Mouse (Mus musculus): ENCODE measurements around the gene Adcy9. TPM values are rescaled to one million over a fixed set of nuclear protein-coding genes. Genes with fewer than 3 reads are reported as not detected.

Gene Adcy9
- total and polyA plus RNA-seq, 3 experiments = 3.0 to 4.3 TPM; not detected in 1

- H3K9me3 ChIP-seq (replicated peaks; ENCODE audit: insufficient read depth, low read length) = no peaks in the 10 kb centered on the region
- H3K36me3 ChIP-seq (ENCODE audit: control insufficient read depth in 1 of 2, insufficient read depth in 2 of 2, low read length in 2 of 2) = peaks cover 0 to 3% of the 10 kb centered on the region in 2 experiments; a peak in 2 of 4 replicates
- DNase-seq (ENCODE audit: low read depth, low spot score) = no peak
- H3K4me1 ChIP-seq (ENCODE audit: control insufficient read depth in 1 of 2, insufficient read depth in 2 of 2, low read length in 2 of 2) = peaks cover 0 to 9% of the 10 kb centered on the region in 2 experiments; a peak in 1 of 4 replicates
- H3K4me3 ChIP-seq (ENCODE audit: control insufficient read depth in 1 of 2, insufficient read depth in 1 of 2, low read depth in 2 of 2, low read length in 2 of 2) = no peak overlapping the region
- H3K27me3 ChIP-seq (ENCODE audit: control insufficient read depth in 1 of 2, insufficient read depth in 2 of 2, low read length in 2 of 2) = no peaks in the 10 kb centered on the region; a peak in 1 of 4 replicates
- H3K79me2 ChIP-seq (ENCODE audit: control insufficient read depth, insufficient read depth, low read length, poor library complexity) = no peaks in the 10 kb centered on the region
- H3K9ac ChIP-seq (ENCODE audit: control insufficient read depth, low read depth, low read length, poor library complexity, severe bottlenecking) = no peak overlapping the region
- no peak overlapping the region for H3K27ac ChIP-seq (ENCODE audit: control insufficient read depth, low read depth, low read length)
- TF ChIP-seq MYC (IDR thresholded peaks at IDR 0.05; ENCODE audit: low read depth, low read length) (no peak), HCFC1 (IDR thresholded peaks at IDR 0.05; ENCODE audit: low read depth, low read length) (no peak), POLR2AphosphoS2 (IDR thresholded peaks at IDR 0.05; ENCODE audit: low read length) (no peak), E2F4 (IDR thresholded peaks at IDR 0.05; ENCODE audit: borderline replicate concordance, low read depth, low read length) (no peak), TBP (IDR thresholded peaks at IDR 0.05; ENCODE audit: low read depth, low read length) (no peak)
These were observed 144.1 kb downstream of the Adcy9 start for GRCm38 (mm10) chr16:4276151-4276550.

- Histone ChIP-seq H3K36me3 (ENCODE audit: control insufficient read depth in 1 of 2, insufficient read depth in 2 of 2, low read length in 2 of 2) (peaks cover 0 to 3% of the 10 kb centered on the region in 2 experiments; a peak in 2 of 4 replicates), H3K27me3 (ENCODE audit: control insufficient read depth in 1 of 2, insufficient read depth in 2 of 2, low read length in 2 of 2) (no peaks in the 10 kb centered on the region; a peak in 1 of 4 replicates), H3K4me1 (ENCODE audit: control insufficient read depth in 1 of 2, insufficient read depth in 2 of 2, low read length in 2 of 2) (peaks cover 0 to 9% of the 10 kb centered on the region in 2 experiments; a peak in 1 of 4 replicates), H3K9me3 (replicated peaks; ENCODE audit: insufficient read depth, low read length) (no peaks in the 10 kb centered on the region), H3K27ac (ENCODE audit: control insufficient read depth, low read depth, low read length) (no peak overlapping the region), H3K4me3 (ENCODE audit: control insufficient read depth in 1 of 2, insufficient read depth in 1 of 2, low read depth in 2 of 2, low read length in 2 of 2) (no peak overlapping the region), H3K79me2 (ENCODE audit: control insufficient read depth, insufficient read depth, low read length, poor library complexity) (no peaks in the 10 kb centered on the region), H3K9ac (ENCODE audit: control insufficient read depth, low read depth, low read length, poor library complexity, severe bottlenecking) (no peak overlapping the region)
- DNase-seq (ENCODE audit: low read depth, low spot score) = no peak
- TF ChIP-seq MYB (IDR thresholded peaks at IDR 0.05; ENCODE audit: low read depth, low read length) = no peak
- TF ChIP-seq MAZ (IDR thresholded peaks at IDR 0.05; ENCODE audit: low read depth, low read length) = no peak
- TF ChIP-seq TBP (IDR thresholded peaks at IDR 0.05; ENCODE audit: low read depth, low read length) = no peak
- no peak for TF ChIP-seq GATA1 (IDR thresholded peaks at IDR 0.05; ENCODE audit: low read depth, low read length)
- no peak for TF ChIP-seq E2F4 (IDR thresholded peaks at IDR 0.05; ENCODE audit: borderline replicate concordance, low read depth, low read length)
- TF ChIP-seq ZMIZ1 (IDR thresholded peaks at IDR 0.05; ENCODE audit: low read depth, low read length) = no peak
- no peak for TF ChIP-seq CHD2 (IDR thresholded peaks at IDR 0.05; ENCODE audit: low read length)
- TF ChIP-seq UBTF (IDR thresholded peaks at IDR 0.05; ENCODE audit: borderline replicate concordance, insufficient read depth, low read depth, low read length) = no peak
- no peak for TF ChIP-seq ZC3H11A (IDR thresholded peaks at IDR 0.05; ENCODE audit: low read depth, low read length)
- no peak for TF ChIP-seq NELFE (IDR thresholded peaks at IDR 0.05; ENCODE audit: low read depth, low read length)
- TF ChIP-seq ELF1 (IDR thresholded peaks at IDR 0.05; ENCODE audit: low read depth, low read length) = no peak
- TF ChIP-seq MAX (IDR thresholded peaks at IDR 0.05; ENCODE audit: low read length) = no peak
- TF ChIP-seq SIN3A (IDR thresholded peaks at IDR 0.05; ENCODE audit: low read length) = no peak
- no peak for TF ChIP-seq NRF1 (IDR thresholded peaks at IDR 0.05; ENCODE audit: insufficient read depth, low read depth, low read length, poor library complexity, severe bottlenecking)
- no peak for TF ChIP-seq MXI1 (IDR thresholded peaks at IDR 0.05; ENCODE audit: low read depth, low read length)
- no peak for TF ChIP-seq POLR2AphosphoS5 (IDR thresholded peaks at IDR 0.05; ENCODE audit: borderline replicate concordance, low read depth, low read length)
These were observed 146.4 kb downstream of the Adcy9 start for GRCm38 (mm10) chr16:4273702-4274476.

Measured in MEL (cell line).